Mouse (Mus musculus) frontal cortex, postnatal 14 days (tissue): Measurements from ENCODE around the gene Igsf8.

Experiments
- DNase-seq, 2 experiments: peaks; one replicate each; pipeline ENCODE4 v3.0.0; 2022; ENCODE audit warnings: low spot score in 2 of 2

Igsf8 gene

DNA sequence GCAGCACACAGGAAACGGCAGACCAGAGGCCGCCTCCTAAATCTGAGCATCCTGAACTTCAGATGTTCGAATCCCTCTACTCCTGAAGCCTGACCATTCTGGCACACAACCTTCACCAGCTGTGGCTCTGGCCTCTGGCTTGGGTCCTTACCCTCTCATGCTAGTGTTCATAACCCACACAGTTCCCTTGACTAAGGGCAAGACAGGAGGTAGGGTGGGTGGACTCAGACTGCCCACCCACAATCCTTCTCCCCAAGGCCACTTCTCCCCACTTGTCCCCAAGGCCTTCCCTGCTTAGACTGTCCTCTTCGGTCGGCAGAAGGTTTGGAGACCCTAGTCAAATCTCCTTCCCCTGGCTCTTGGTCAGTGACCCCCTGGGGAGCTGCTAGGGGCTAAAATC lies 88.1 kb downstream of the Igsf8 start:
- DNase-seq = no peak

DNA sequence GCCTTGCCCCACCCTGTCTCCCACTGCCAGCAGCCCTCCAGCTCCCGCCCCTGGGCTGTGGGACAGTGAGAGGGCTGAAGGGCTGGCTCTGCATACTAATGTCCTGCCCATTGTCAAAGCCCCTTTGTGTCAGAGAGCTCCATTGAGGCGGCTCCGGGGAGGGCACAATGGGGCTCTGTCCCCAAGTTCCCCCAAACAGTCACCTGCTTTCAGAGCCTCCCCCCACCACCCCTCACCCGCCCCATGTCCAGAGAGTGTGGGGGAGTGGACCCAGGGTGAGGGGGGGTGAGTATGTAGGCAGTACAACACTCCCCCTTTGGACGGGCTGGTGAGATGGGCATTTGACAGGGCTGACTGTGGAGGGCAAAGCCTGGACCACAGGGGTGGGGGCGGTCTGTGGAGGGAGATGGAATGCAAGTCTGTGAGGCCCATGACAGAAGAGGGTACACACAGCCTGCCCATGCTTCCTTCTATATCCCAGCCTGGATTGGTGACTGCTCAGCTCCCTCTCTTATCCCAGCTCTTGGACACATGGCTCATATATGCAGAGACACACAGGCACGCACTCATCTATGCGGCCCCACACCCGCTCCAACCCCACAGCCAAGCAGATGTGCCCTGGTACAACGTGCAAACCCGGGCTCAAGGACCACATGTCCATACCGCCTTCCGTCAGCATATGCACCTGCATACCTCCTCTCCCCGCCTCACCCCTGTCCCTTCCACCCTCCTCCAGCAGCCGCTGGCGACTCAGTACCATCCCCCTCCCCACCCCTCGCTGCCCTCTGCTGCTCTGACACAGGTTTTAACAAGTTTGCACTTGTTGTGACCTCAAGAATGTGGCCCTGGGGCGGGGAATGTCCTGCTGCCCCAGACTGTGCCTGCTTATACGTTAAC lies 88.7 kb downstream of the Igsf8 start:
- peak in 1 of 2 experiments; percentile 77 for DNase-seq

- no peak for DNase-seq
Measured at GRCm38 (mm10) chr1:172352001-172352400, 90.6 kb downstream of the Igsf8 start.

GRCm38 (mm10) chr1:172352453-172352852 lies 91.0 kb downstream of the Igsf8 start:
- DNase-seq = no peak

DNA sequence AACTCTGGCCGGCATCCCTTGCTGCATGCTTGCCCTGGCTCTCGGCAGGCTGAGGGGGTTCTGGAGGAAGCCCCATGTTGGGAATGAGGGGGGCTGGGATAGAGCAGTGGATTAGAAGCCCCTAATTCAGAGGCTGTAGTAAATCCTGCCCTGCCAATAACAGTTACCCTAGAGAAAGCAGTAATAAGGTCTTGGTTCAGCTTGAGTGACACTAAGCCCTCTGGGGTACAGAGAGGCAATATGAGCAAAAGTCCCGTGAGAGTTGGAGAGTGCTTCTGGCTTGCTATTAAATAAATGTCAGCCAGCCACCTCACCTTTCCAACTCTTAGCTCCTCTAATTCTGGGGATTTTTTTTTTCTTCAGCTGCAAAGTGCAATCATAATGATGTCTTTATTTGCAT lies 93.9 kb downstream of the Igsf8 start:
- no peak for DNase-seq

GRCm38 (mm10) chr1:172357550-172357949 lies 96.1 kb downstream of the Igsf8 start:
- DNase-seq = no peak

GRCm38 (mm10) chr1:172358341-172358740 lies 96.9 kb downstream of the Igsf8 start:
- no peak for DNase-seq

DNA sequence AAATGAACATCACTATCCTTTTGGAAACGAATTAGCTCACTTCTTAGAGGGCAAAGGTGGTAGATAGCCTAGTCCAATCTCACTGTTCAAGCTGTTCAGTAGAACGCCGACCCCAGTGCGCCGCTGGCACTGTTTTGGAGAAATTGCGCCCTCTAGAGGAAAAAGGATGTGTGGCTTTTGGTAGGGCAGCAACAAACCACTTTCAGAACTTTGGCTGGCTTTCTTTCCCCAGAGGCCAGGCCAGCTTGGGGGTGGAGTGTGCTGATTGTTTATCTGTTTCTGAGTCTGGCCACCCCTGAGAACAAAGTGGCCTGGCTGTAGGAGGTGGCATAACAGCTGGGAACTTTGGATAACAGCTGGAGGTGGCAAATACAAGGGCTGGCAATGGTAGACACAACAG lies 103.2 kb downstream of the Igsf8 start:
- DNase-seq = peak; percentile 50 to 60

- no peak for DNase-seq
Measured at GRCm38 (mm10) chr1:172368768-172369418, 107.5 kb downstream of the Igsf8 start.
